Mouse (Mus musculus) right cerebral cortex, postnatal 14 days (tissue): ENCODE measurements at regions not wholly inside any gene's neighbourhood (a gene's known extent, or its start where the extent isn't known, plus 50 kb on each side); places are given as distances from the start of the nearest gene placed in this dataset.
A peak's percentile ranks its signal among the peaks of the same experiment; 100 is the strongest.
"Not testable (repeated sequence)": the region's sequence is repeated elsewhere in the genome, so short reads cannot be mapped to it uniquely, and the experiment has no call there.

Experiments
- DNase-seq: peaks from one replicate; pipeline ENCODE4 v3.0.0; 2022

- DNase-seq, result no peak
Measured at GRCm38 (mm10) chr10:96188168-96188567, 51.8 kb downstream of the Gm5426 start.

GRCm38 (mm10) chr10:96190168-96190987, 54.0 kb downstream of the Gm5426 start:
- DNase-seq, result no peak

GRCm38 (mm10) chr10:96200932-96201641, 64.7 kb downstream of the Gm5426 start:
- DNase-seq, result no peak

- no peak for DNase-seq
Measured at GRCm38 (mm10) chr10:96201891-96202290, 65.5 kb downstream of the Gm5426 start.

GRCm38 (mm10) chr10:96202871-96203270, 66.5 kb downstream of the Gm5426 start:
- DNase-seq, result no peak

GRCm38 (mm10) chr10:96204198-96204597, 67.8 kb downstream of the Gm5426 start:
- DNase-seq, result no peak

- no peak for DNase-seq
Measured at GRCm38 (mm10) chr10:96209171-96209570, 72.8 kb downstream of the Gm5426 start.

GRCm38 (mm10) chr10:96211189-96211588, 74.8 kb downstream of the Gm5426 start:
- DNase-seq, result no peak

- DNase-seq, result peak; percentile 93
Measured at GRCm38 (mm10) chr10:96213876-96214275, 77.5 kb downstream of the Gm5426 start.

GRCm38 (mm10) chr10:96214285-96214684, 77.9 kb downstream of the Gm5426 start:
- DNase-seq, result no peak

GRCm38 (mm10) chr10:96214946-96215345, 78.5 kb downstream of the Gm5426 start:
- no peak for DNase-seq

GRCm38 (mm10) chr10:96220731-96221130, 84.3 kb downstream of the Gm5426 start:
- no peak for DNase-seq

- DNase-seq, result no peak
Measured at GRCm38 (mm10) chr10:96230391-96230790, 94.0 kb downstream of the Gm5426 start.

- no peak for DNase-seq
Measured at GRCm38 (mm10) chr10:96231309-96231708, 94.9 kb downstream of the Gm5426 start.

GRCm38 (mm10) chr10:96232889-96233288, 96.5 kb downstream of the Gm5426 start:
- no peak for DNase-seq

GRCm38 (mm10) chr10:96234564-96235412, 98.4 kb downstream of the Gm5426 start:
- DNase-seq, result no peak

GRCm38 (mm10) chr10:96236031-96236430, 99.6 kb downstream of the Gm5426 start:
- not testable (repeated sequence) for DNase-seq

- DNase-seq, result no peak
Measured at GRCm38 (mm10) chr10:96236777-96237373, 100.5 kb downstream of the Gm5426 start.

GRCm38 (mm10) chr10:96237572-96238130, 101.2 kb downstream of the Gm5426 start:
- no peak for DNase-seq

GRCm38 (mm10) chr10:96238251-96238650, 101.8 kb downstream of the Gm5426 start:
- DNase-seq, result no peak

- DNase-seq, result no peak
Measured at GRCm38 (mm10) chr10:96238850-96239249, 102.4 kb downstream of the Gm5426 start.

GRCm38 (mm10) chr10:96240591-96240990, 104.2 kb downstream of the Gm5426 start:
- no peak for DNase-seq
